Mouse (Mus musculus): Measurements from ENCODE around the gene Rere.

DNA sequence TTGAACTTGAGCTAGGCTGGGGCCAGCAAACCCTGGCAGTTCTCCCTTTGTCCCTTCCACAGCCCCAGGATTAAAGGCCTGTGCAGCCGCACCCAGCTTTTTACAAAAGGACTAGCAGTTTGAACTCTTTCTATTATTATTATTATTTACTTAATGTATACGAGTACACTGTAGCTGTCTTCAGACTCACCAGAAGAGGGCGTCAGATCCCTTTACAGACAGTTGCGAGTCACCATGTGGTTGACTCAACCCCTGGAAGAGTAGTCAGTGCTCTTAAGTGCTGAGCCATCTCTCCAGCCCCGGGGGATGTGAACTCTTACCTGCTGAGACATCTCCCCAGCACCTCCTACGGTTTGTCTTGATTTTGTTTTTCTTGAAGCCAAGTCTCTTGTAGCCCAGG, 20.7 kb upstream of the Rere start:
- no peak for TF ChIP-seq POLR2A (IDR thresholded peaks at IDR 0.05; ENCODE audit: borderline replicate concordance, control insufficient read depth, low read depth, low read length)
- TF ChIP-seq CTCF (IDR thresholded peaks at IDR 0.05; ENCODE audit: control insufficient read depth, insufficient read depth, low read length): no peak

Measured in bone marrow, adult 2 months (tissue).